Mouse (Mus musculus) gastrocnemius, postnatal 10 days (tissue): ENCODE results near the gene Tmem210. TPM values are rescaled to one million over a fixed set of nuclear protein-coding genes. Genes with fewer than 3 reads are reported as not detected.

Source experiments
- DNase-seq: peaks from one replicate; pipeline ENCODE4 v3.0.0; 2021; ENCODE audit warnings: mixed read lengths
- total RNA-seq, 2 experiments: library from RNA; stranded (reverse); gene quantifications; 2 replicates each; pipeline ENCODE4 v1.2.3; 2021

Tmem210 gene
- total RNA-seq, 2 experiments from 2014 or later, result not detected

GRCm38 (mm10) chr2:25265897-25266656 is 21.9 kb upstream of the Tmem210 start:
- no peak for DNase-seq

DNA sequence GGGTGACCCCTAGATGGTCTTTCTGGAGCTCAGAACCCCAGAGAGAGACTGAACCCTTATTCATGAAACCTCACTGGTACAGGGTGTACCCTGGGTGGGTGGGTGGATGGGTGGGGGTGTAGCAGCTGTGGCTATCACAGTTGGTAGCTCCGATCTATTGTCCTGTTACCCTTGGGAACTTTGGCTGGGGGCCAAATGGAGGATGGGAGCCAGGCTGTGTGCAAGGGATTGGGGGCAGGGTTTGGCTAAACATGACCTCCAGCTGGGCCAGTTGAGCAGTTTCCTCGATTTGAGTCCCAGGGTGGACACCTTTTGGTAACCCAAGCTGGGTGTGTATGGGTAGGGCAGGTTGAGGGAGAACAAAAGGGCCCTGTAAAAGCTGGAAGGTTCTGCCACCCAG is 21.2 kb upstream of the Tmem210 start:
- DNase-seq, result no peak

DNA sequence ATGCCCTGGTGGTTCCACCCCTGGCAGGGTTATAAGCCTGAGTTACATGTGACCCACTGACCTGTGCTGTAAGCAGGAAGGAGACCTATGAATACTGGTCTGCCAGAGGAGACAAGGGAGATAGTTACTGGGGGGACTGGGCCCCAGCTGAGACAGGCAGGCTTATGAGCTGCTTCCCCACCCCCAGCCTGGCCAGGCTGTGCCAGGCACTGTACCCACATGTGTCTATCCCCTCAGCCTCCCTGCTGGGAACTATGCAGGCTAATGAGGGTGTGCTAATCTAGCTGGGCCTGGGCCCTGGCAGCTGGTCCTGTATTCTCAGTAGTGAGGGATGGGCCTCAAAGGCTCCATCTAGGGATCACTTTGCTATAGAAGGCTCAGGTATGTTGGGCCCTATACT is 20.7 kb upstream of the Tmem210 start:
- no peak for DNase-seq

- DNase-seq, result no peak
These were observed 20.1 kb upstream of the Tmem210 start for GRCm38 (mm10) chr2:25267746-25268309.

DNA sequence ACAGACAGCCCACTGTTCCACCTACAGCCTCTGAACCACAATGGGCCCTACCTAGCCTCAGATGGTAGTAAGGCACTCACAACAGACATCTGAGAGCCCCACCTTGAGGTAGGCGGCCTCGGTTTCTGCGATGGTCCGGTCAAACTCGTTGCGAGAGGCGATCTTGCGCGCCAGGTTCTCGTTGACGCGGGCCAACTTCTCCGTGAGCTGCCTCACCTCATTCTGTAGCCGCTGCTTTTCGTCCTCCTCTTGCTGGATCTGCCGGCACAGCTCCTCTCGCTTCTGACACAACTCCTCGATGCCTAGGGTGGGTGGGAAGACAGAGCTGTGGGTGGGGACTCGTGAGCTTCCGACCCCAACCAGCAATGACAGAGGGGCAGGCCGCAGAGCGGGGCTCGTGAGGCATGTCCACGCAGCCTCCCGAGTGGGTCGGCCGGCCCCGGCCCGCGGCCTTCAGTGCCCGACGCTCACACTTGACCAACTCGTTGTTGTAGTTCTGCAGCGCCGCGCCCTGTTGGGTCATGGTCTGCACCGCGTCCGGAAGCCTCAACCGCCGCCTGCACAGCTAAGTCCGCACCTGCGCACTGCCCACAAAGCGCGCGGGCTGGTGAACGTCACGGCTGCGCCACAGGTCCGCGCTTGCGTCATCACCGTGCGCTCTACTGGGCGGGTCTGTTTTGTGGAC is 16.0 kb upstream of the Tmem210 start, which contains the start of the genes Ssna1 and Anapc2:
TSS of gene Ssna1 (minus strand) at position 612 of the 685 bp plus-strand sequence.
TSS of gene Anapc2 (plus strand) at position 652 of the 685 bp plus-strand sequence.
- DNase-seq, result peak; percentile 98

- DNase-seq, result no peak
These were observed 15.4 kb upstream of the Tmem210 start for GRCm38 (mm10) chr2:25272515-25272914.

- DNase-seq, result no peak
These were observed 14.9 kb upstream of the Tmem210 start for GRCm38 (mm10) chr2:25273010-25273409.

- peak; percentile 85 for DNase-seq
These were observed 8.7 kb upstream of the Tmem210 start for GRCm38 (mm10) chr2:25278928-25279882.

DNA sequence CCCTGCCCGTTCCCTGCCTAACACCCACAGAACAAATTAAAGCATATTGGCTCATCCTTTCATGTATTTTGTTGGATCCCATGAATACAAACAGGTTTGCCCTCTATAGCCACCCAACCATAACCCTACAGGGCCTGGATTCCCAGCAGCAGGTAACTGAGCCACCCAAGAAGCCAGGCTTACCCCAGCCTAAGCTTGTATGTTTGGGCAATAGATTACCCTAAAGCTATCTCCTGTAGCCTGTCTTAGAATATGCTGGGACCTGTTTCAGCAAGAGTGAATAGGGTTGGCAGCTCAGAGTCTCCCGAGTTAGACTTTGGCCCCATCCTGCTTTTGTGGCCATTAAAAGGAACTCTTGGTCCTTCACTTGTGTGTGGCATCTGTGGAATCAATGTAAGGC is 2.4 kb upstream of the Tmem210 start:
- DNase-seq, result no peak

- no peak for DNase-seq
These were observed 1.6 kb upstream of the Tmem210 start for GRCm38 (mm10) chr2:25286314-25286713.

DNA sequence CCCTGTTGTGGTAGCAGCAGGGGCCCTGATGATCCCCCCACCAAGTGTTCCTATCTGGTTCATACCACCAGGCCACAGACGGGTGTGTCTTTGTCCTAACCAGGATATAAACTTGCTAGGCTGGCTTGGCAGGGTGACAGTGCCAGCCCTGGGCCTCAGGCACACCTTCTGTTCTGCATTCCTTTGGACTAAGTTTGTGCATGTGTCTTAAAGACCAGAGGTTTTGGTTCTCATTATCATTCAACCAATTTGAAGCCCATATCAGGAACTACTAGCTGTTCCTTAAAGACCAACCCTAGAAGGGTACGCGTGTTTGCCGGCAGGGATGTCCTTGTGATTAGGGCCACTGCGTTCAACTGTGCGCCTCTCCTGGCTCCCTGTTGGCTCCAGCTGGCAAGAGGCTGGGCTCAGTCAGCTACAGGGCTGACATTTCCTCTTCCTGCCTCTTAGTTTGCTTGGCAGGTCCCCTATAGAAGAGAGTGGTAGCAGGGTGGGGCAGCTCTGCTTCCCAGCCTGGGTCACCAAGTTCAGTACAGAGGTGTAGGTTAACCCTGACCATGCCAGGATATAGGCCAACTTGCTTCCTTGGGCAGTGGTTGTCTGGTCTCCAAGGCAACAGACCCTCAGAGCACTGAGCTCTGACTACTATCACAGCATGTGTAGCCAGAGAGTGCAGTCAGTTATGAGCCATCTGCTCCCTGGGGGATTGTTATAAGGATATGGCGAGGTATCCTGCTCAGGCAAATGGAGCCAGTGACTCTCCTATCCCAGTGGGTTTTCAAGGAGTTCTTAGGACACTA is 908 bp upstream of the Tmem210 start:
- no peak for DNase-seq

DNA sequence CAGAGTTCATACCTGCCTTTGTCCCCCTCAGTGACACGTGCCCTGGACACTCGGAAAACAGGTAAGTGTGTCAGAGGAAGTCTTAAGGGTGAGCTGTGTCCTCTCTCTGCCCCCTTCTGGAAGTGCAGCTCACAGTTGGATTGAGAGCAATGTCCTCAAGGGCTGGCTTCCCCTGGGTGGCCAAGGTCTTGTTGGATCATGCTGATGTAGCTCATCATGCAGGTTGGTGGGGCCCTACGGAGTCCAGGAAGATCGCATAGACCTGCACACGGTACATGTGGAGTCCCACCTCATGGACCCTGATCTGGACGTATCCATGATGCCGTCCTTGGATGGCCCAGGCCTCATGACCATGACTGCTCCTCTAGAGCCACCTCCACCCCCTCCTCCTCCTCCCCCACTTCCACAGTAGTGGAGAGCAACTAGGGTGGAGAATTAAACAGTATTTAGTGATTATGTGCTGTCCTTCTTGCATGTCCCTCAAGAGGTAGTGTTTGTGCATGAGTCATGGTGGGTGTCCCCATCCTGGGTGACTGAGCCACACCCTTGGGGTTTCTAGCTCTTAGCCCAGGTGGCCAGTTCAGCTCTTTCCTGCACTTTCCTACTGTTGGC is 895 bp downstream of the Tmem210 start:
- no peak for DNase-seq

DNA sequence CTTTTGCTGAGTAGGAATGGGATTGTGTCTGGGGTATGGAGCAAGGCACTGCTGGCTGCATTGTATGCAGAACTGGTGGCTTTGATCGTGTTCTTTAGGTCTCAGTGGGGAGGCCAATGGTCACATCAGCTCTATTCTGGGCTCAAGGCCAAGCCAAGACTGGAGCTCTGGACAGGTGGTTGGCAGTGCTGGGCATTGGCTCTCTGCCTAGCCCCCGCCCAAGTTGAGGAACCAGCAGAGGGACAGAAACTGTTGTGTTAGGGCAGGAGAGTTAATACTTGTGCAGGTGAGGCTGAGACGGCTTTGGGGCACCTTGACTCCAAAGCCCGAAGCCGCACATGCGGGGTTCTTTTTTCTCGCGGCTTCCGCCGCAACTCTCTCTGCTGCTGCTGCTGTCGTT is 1.7 kb downstream of the Tmem210 start, which contains the start of gene Lrrc26:
TSS of gene Lrrc26 (plus strand) at position 265 of the 400 bp plus-strand sequence.
- DNase-seq, result peak; percentile 44

- DNase-seq, result no peak
These were observed 2.3 kb downstream of the Tmem210 start for GRCm38 (mm10) chr2:25290101-25290815.

- DNase-seq, result no peak
These were observed 2.8 kb downstream of the Tmem210 start for GRCm38 (mm10) chr2:25290816-25291130.

DNA sequence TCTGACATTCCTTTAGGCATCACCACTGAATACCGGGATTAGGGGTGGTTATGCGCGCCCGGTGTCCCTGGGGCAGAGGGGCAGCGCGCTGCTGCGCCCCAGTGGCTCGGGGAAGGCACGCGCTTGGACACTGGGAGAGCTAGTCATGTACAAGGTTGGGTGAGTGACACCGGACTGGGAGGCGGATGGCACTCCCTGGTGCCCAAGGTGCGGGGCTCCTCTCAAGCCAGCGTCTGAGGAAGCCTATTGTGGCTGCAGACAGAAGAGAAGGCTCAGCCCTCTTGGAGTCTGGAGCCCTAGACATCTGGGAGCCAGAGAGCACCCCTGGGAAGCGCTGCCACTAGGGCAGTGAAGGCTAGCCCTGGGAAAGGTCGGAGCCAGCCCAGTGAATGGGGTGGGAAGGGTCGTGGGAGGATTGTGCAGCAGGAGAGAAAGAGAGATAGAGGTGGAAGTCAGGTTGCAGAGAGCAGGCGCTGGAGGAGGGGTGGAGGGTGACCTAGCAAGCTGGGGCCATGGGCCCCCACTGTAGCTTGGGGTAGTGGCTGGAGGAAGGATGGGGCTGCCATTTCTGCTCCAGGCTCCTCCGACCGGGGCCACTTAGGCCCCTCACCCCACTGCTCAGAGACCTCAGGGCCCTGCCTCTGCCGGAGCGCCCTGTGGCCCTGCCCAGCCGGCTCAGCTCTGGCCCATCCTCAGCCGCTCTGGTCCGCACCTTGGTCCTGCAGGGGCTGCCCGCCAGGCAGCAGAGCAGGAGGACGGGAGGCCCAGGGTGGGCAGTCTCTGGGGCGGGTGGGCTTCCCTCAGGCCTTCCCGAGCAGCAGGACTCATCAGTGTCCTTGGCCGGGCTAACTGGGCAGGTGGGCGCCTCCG is 3.5 kb downstream of the Tmem210 start:
- DNase-seq, result no peak

DNA sequence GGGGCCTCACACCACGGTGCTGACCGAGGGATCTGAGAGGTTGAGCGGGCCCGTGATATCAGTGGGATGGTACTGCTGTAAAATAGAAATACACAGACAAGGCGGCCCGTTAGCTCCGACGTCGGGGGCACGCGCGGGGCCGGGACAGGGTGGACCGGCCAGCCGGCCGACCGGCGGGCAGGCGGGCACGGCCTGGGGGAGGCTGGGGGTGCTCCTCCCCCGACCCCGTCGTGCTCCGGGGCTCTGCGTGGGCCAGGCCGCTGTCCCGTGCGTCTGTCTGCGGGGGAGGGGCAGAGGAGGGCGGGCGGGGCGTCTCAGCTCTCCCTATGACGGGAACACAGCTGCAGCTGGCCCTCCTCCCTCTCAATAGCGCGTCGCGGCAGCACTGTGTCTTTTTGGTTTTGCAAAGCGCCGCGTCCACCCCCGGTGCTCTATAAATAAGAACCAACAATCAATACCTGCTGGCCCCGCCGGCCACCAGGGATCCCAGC is 4.2 kb downstream of the Tmem210 start:
- peak; percentile 34 for DNase-seq

DNA sequence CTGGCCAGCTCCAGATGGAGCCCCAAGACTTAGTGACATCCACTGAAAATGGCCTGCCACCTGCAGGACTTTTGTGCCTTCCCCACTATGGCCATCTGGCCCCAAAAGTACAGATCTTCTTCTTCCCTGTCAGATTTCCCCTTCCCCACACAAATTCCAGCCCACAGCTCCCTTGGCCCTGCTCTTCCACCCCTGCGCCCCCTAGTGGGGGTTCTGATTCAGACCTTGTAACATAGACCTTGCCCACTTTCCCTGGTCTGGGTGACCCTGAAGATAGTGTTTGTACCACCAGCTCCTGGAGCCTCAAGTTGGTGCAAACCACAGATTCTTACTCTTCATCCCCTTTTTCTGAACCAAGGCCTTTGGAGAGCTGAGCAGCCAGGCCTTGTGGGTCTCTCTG is 4.9 kb downstream of the Tmem210 start:
- peak; percentile 90 for DNase-seq

DNA sequence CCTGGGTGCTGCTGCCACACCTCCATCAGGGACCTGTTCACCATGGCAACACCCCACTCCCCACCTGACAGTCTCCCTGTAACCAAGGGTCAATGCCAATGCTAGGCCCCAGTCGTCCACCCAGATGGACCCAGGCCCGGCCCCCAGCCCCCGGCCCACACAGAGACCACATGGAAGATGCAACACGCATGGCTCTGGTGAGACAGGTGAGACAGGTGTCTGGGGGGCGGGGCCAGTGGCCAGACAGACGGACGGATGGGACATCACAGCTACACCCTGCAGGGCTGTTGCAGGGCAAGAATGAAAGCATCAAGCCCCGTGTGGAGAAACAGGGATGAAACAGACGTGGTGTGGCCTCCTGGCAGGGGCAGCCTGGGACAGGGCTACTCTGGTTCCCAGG is 5.8 kb downstream of the Tmem210 start:
- no peak for DNase-seq
